Mouse (Mus musculus) C2C12 (cell line): ENCODE measurements around the gene Abr.

Experiments
- CTCF ChIP-seq: IDR thresholded peaks from one replicate; pipeline ENCODE4 v1.5.1; 2011; ENCODE audit not compliant: control insufficient read depth, insufficient read depth, insufficient read length
- MYOG ChIP-seq: IDR thresholded peaks from one replicate; pipeline ENCODE4 v1.6.1; 2011; ENCODE audit not compliant: control insufficient read depth, insufficient read length; ENCODE audit errors: extremely low read depth

DNA sequence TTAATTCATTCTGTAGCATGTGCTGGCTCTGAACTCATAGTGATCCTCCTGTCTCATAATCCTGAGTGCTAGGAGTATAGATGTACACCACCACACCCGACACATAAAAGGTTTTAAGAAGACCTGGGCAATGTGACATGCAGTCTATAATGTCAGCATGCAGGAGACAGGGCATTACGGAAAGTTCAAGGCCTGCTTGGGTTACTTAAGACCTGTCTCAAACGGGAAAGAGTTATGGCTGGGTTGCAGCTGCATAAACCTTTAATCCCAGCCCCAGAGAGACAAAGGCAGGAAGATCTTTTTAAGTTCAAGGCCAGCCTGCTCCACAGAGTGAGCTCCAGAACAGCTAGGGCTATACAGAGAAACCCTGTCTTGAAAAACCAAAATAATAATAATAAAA lies 105.2 kb downstream of the Abr start:
- TF ChIP-seq CTCF, result no peak
- TF ChIP-seq MYOG, result no peak
